In the genomic region with DNA sequence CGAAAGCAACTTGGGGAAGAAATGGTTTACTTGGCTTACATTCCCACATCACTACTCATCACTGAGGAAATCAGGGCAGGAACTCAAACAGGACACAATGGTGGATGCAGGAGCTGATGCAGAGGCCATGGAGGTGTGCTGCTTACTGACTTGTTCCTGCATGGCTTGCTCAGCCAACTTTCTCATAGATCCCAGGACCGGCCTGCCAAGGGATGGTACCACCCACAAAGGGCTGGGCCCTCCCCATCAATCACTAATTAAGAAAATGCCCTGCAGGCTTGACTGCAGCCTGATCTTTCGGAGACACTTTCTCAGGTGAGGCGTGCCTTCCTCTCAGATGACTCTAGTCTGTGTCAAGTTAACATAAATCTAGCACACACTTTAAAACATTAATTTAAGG, we compare ENCODE assay signal across 11 mouse cellular contexts. TPM values are rescaled to one million over a fixed set of nuclear protein-coding genes. Genes with fewer than 3 reads are reported as not detected.
DNase-seq lines count a peak whose midpoint lies in the region; ATAC-seq lines count a peak whose summit lies in the region.
"Had no signal": no experiment of that assay in that cellular context is flagged by ENCODE, and none has a peak within 500 bp of the region (broad histone marks: within the 10 kb centered on the region; RNA-seq: fewer than 3 reads in every experiment).

No protein-coding gene starts in this region.

- H3K27me3 ChIP-seq in forebrain, embryonic 13.5 days: no peaks in the 10 kb centered on the region
- no peaks in the 10 kb centered on the region for H3K27me3 ChIP-seq in forebrain, embryonic 12.5 days
- no peaks in the 10 kb centered on the region for H3K27me3 ChIP-seq in megakaryocyte, embryonic 14.5 days (replicated peaks)
- H3K27me3 ChIP-seq in kidney, embryonic 15.5 days: no peaks in the 10 kb centered on the region
- H3K27me3 ChIP-seq in midbrain, embryonic 15.5 days (replicated peaks): no peaks in the 10 kb centered on the region

- no peak overlapping the region for H3K27ac ChIP-seq in forebrain, embryonic 13.5 days
- no peak overlapping the region for H3K27ac ChIP-seq in forebrain, embryonic 12.5 days
- no peak overlapping the region for H3K27ac ChIP-seq in kidney, embryonic 15.5 days
- H3K27ac ChIP-seq in midbrain, embryonic 15.5 days: no peak overlapping the region

- WGBS in forebrain, embryonic 13.5 days: 83% methylated on average over 4 of the region's 4 CpGs
- 75% methylated on average over 4 of the region's 4 CpGs for WGBS in forebrain, embryonic 12.5 days
- WGBS in kidney, embryonic 15.5 days: 56% methylated on average over 4 of the region's 4 CpGs
- WGBS in midbrain, embryonic 15.5 days: 84% methylated on average over 4 of the region's 4 CpGs

- H3K4me3 ChIP-seq in forebrain, embryonic 13.5 days: no peak overlapping the region
- no peak overlapping the region for H3K4me3 ChIP-seq in forebrain, embryonic 12.5 days (replicated peaks)
- peak overlapping the region; percentile 99 for H3K4me3 ChIP-seq in megakaryocyte, embryonic 14.5 days (replicated peaks)
- H3K4me3 ChIP-seq in kidney, embryonic 15.5 days (replicated peaks): peak overlapping the region; percentile 90; the same call in 1 of the 2 replicates
- H3K4me3 ChIP-seq in midbrain, embryonic 15.5 days: no peak overlapping the region

- no peak for ATAC-seq in forebrain, embryonic 13.5 days
- no peak for ATAC-seq in forebrain, embryonic 12.5 days (ENCODE audit: low FRiP score)
- no peak for ATAC-seq in megakaryocyte, adult 5-6 weeks (ENCODE audit: poor library complexity, severe bottlenecking)
- no peak for ATAC-seq in kidney, embryonic 15.5 days (replicated peaks; ENCODE audit: low FRiP score)
- no peak for ATAC-seq in midbrain, embryonic 15.5 days (replicated peaks)
- ATAC-seq: CD4-positive, CD25-positive, alpha-beta regulatory T cell, adult 4 months had no signal

- no peak overlapping the region for H3K9ac ChIP-seq in forebrain, embryonic 13.5 days
- no peak overlapping the region for H3K9ac ChIP-seq in forebrain, embryonic 12.5 days
- H3K9ac ChIP-seq in kidney, embryonic 15.5 days: no peak overlapping the region
- no peak overlapping the region for H3K9ac ChIP-seq in midbrain, embryonic 15.5 days

- DNase-seq in urinary bladder, postnatal 36 days (ENCODE audit: low spot score in 2 of 2): no peak
- no peak for DNase-seq in natural killer cell, adult 2 months (ENCODE audit: low spot score in 2 of 2)
- DNase-seq: adrenal gland, adult 8-10 months had no signal

- H3K4me2 ChIP-seq in forebrain, embryonic 13.5 days: peak overlapping the region; percentile 92; the same call in 1 of the 2 replicates
- H3K4me2 ChIP-seq in forebrain, embryonic 12.5 days: no peak overlapping the region; the same call in 1 of the 2 replicates
- H3K4me2 ChIP-seq in kidney, embryonic 15.5 days: peak overlapping the region; percentile 70
- peak overlapping the region; percentile 90; the same call in 1 of the 2 replicates for H3K4me2 ChIP-seq in midbrain, embryonic 15.5 days

- H3K4me1 ChIP-seq in forebrain, embryonic 13.5 days: peaks cover 19% of the 10 kb centered on the region
- H3K4me1 ChIP-seq in forebrain, embryonic 12.5 days: peaks cover 10% of the 10 kb centered on the region; the same call in 1 of the 2 replicates
- peaks cover 73% of the 10 kb centered on the region for H3K4me1 ChIP-seq in megakaryocyte, embryonic 14.5 days
- peaks cover 35% of the 10 kb centered on the region for H3K4me1 ChIP-seq in kidney, embryonic 15.5 days
- peaks cover 19% of the 10 kb centered on the region for H3K4me1 ChIP-seq in midbrain, embryonic 15.5 days

- H3K9me3 ChIP-seq in forebrain, embryonic 13.5 days (replicated peaks): no peaks in the 10 kb centered on the region
- H3K9me3 ChIP-seq in forebrain, embryonic 12.5 days: no peaks in the 10 kb centered on the region
- H3K9me3 ChIP-seq in megakaryocyte, embryonic 14.5 days: no peaks in the 10 kb centered on the region
- no peaks in the 10 kb centered on the region for H3K9me3 ChIP-seq in kidney, embryonic 15.5 days (replicated peaks)
- no peaks in the 10 kb centered on the region for H3K9me3 ChIP-seq in midbrain, embryonic 15.5 days

- 0 out of 2 replicates have a peak, but pooled peaks cover 5% of the 10 kb centered on the region for H3K36me3 ChIP-seq in forebrain, embryonic 13.5 days (ENCODE audit: poor library complexity, severe bottlenecking)
- H3K36me3 ChIP-seq in forebrain, embryonic 12.5 days (replicated peaks): no peaks in the 10 kb centered on the region
- H3K36me3 ChIP-seq in megakaryocyte, embryonic 14.5 days (replicated peaks; ENCODE audit: low read length): peaks cover 46% of the 10 kb centered on the region
- peaks cover 27% of the 10 kb centered on the region for H3K36me3 ChIP-seq in kidney, embryonic 15.5 days
- H3K36me3 ChIP-seq in midbrain, embryonic 15.5 days (replicated peaks): no peaks in the 10 kb centered on the region

RNA-seq across cellular contexts. Expression of gene Fbxo9, which starts 2.0 kb away (rescaled TPM):
- 32.4 and 36.3 TPM in 2 replicates for polyA plus RNA-seq in forebrain, embryonic 13.5 days (2015; fragmentation: Nextera tagmentation; extraction: Ambion mirVana)
- polyA plus RNA-seq in forebrain, embryonic 12.5 days (2016; fragmentation: Nextera tagmentation; extraction: Ambion mirVana): 32.7 and 35.9 TPM in 2 replicates
- 67.6 and 168 TPM in 2 replicates for polyA plus RNA-seq in megakaryocyte, embryonic 14.5 days (2012; ENCODE audit: insufficient read depth, low replicate concordance)
- total RNA-seq in megakaryocyte, adult 5-6 weeks (2015): 40.3 and 50.5 TPM in 2 replicates
- total RNA-seq in megakaryocyte, adult 5-6 weeks (2017): 43.8 and 49.2 TPM in 2 replicates
- polyA plus RNA-seq in kidney, embryonic 15.5 days (2015; fragmentation: Nextera tagmentation; extraction: Ambion mirVana): 38.4 and 40.1 TPM in 2 replicates
- 67.5 and 75.1 TPM in 2 replicates for polyA plus RNA-seq in midbrain, embryonic 15.5 days (2015; fragmentation: Nextera tagmentation; extraction: Ambion mirVana)

RNA-seq across cellular contexts. Expression of gene Ick, which starts 2.2 kb away (rescaled TPM):
- polyA plus RNA-seq in forebrain, embryonic 13.5 days (2015; fragmentation: Nextera tagmentation; extraction: Ambion mirVana): 34.3 and 34.6 TPM in 2 replicates
- polyA plus RNA-seq in forebrain, embryonic 12.5 days (2016; fragmentation: Nextera tagmentation; extraction: Ambion mirVana): 35.5 and 38.4 TPM in 2 replicates
- 23.0 and 64.0 TPM in 2 replicates for polyA plus RNA-seq in megakaryocyte, embryonic 14.5 days (2012; ENCODE audit: insufficient read depth, low replicate concordance)
- total RNA-seq in megakaryocyte, adult 5-6 weeks (2015): 3.4 and 6.2 TPM in 2 replicates
- 2.5 and 8.0 TPM in 2 replicates for total RNA-seq in megakaryocyte, adult 5-6 weeks (2017)
- 24.2 and 25.0 TPM in 2 replicates for polyA plus RNA-seq in kidney, embryonic 15.5 days (2015; fragmentation: Nextera tagmentation; extraction: Ambion mirVana)
- 43.0 and 46.3 TPM in 2 replicates for polyA plus RNA-seq in midbrain, embryonic 15.5 days (2015; fragmentation: Nextera tagmentation; extraction: Ambion mirVana)

RNA-seq across cellular contexts. Expression of gene Gcm1, which starts 55.1 kb away (rescaled TPM):
- not detected in 2 replicates for polyA plus RNA-seq in forebrain, embryonic 13.5 days (2015; fragmentation: Nextera tagmentation; extraction: Ambion mirVana)
- polyA plus RNA-seq in forebrain, embryonic 12.5 days (2016; fragmentation: Nextera tagmentation; extraction: Ambion mirVana): not detected in 2 replicates
- not detected in 2 replicates for polyA plus RNA-seq in megakaryocyte, embryonic 14.5 days (2012; ENCODE audit: insufficient read depth, low replicate concordance)
- not detected in 2 replicates for total RNA-seq in megakaryocyte, adult 5-6 weeks (2015)
- not detected in 2 replicates for total RNA-seq in megakaryocyte, adult 5-6 weeks (2017)
- polyA plus RNA-seq in kidney, embryonic 15.5 days (2015; fragmentation: Nextera tagmentation; extraction: Ambion mirVana): 0.55 and 1.2 TPM in 2 replicates
- not detected in 2 replicates for polyA plus RNA-seq in midbrain, embryonic 15.5 days (2015; fragmentation: Nextera tagmentation; extraction: Ambion mirVana)
- total RNA-seq: adrenal gland, adult 8-10 months; hematopoietic stem cell, adult 5-6 weeks had no signal
- polyA plus RNA-seq: CD4-positive, CD25-positive, alpha-beta regulatory T cell, adult 4 months had no signal

Comparison
In these comparisons a context has a peak if more than half of its experiments do, and no peak if none do; other contexts are left out.
1. H3K4me3 ChIP-seq: peak in megakaryocyte, embryonic 14.5 days (single experiment) and kidney, embryonic 15.5 days (single experiment); none in forebrain, embryonic 13.5 days (single experiment), forebrain, embryonic 12.5 days (single experiment) and midbrain, embryonic 15.5 days (single experiment).